Mouse (Mus musculus) heart, adult 2 months (tissue): ENCODE results near the gene Gpat3. TPM values are rescaled to one million over a fixed set of nuclear protein-coding genes. Genes with fewer than 3 reads are reported as not detected.

Experiments used
- DNase-seq, 2 experiments: peaks; one replicate each; pipeline ENCODE4 v3.0.0; 2021
- H3K27ac ChIP-seq: fragments of 200-600 bp; 2 replicates; pipeline ENCODE4 v1.8.1; 2022
- H3K27me3 ChIP-seq: fragments of 200-500 bp; 2 replicates; pipeline ENCODE4 v1.6.1; 2012; ENCODE audit warnings: mild to moderate bottlenecking, low read length, inconsistent platforms, mixed read lengths; ENCODE audit not compliant: control insufficient read depth, insufficient read depth
- H3K36me3 ChIP-seq: fragments of 200-500 bp; 2 replicates; pipeline ENCODE4 v1.6.1; 2012; ENCODE audit warnings: low read length, inconsistent platforms; ENCODE audit not compliant: control insufficient read depth, insufficient read depth
- H3K4me1 ChIP-seq: fragments of 200-500 bp; 2 replicates; pipeline ENCODE4 v1.6.1; 2011; ENCODE audit warnings: low read length; ENCODE audit not compliant: control insufficient read depth, insufficient read depth
- H3K4me3 ChIP-seq: fragments of 200-600 bp; 2 replicates; pipeline ENCODE4 v1.8.1; 2022
- H3K79me2 ChIP-seq: fragments of 200-500 bp; replicated peaks from 2 replicates; pipeline ENCODE4 v1.6.1; 2012; ENCODE audit warnings: mild to moderate bottlenecking, inconsistent platforms, low read length, moderate library complexity, mixed read lengths; ENCODE audit not compliant: control insufficient read depth, insufficient read depth
- H3K9ac ChIP-seq: fragments of 200-500 bp; 2 replicates; pipeline ENCODE4 v1.6.1; 2012; ENCODE audit warnings: low read depth, mild to moderate bottlenecking, control low read depth, inconsistent platforms, low read length, mixed read lengths
- CTCF ChIP-seq: fragments of 200-600 bp; IDR thresholded peaks from 2 replicates; pipeline ENCODE4 v1.8.1; 2022; ENCODE audit warnings: antibody characterized with exemption, mild to moderate bottlenecking, moderate library complexity
- EP300 ChIP-seq: fragments of 200-500 bp; IDR thresholded peaks from 2 replicates; pipeline ENCODE4 v1.6.1; 2011; ENCODE audit warnings: low read depth, low read length, control low read depth; ENCODE audit not compliant: insufficient read depth
- POLR2A ChIP-seq: fragments of 200-500 bp; IDR thresholded peaks from 2 replicates; pipeline ENCODE4 v1.6.1; 2011; ENCODE audit warnings: mild to moderate bottlenecking, low read depth, low read length, control low read depth; ENCODE audit not compliant: insufficient read depth
- WGBS: fragments of 180-500 bp; shearing (Covaris S2); methylation state at CpG from one replicate; pipeline ENCODE4 v1.1.7; 2018; 5-methylcytosine and 5-hydroxymethylcytosine counted together
- intact Hi-C: fragments of 180-260 bp; cut with DNase I; formaldehyde crosslinking; loops from one replicate; pipeline ENCODE4 v1.15.1; 2025
- polyA plus RNA-seq: library from polyadenylated mRNA; depleted of rRNA; stranded (reverse); fragments of >200 nt; gene quantifications from 2 replicates; pipeline ENCODE4 v1.2.3, GENCODE M21; 2012
- total RNA-seq, 2 experiments: library from RNA; stranded (reverse); gene quantifications; 2 replicates each; pipeline ENCODE4 v1.2.3; 2021

Gene Gpat3
- total and polyA plus RNA-seq, 3 experiments = 7.1 to 24.2 (median 22.1) TPM

DNA sequence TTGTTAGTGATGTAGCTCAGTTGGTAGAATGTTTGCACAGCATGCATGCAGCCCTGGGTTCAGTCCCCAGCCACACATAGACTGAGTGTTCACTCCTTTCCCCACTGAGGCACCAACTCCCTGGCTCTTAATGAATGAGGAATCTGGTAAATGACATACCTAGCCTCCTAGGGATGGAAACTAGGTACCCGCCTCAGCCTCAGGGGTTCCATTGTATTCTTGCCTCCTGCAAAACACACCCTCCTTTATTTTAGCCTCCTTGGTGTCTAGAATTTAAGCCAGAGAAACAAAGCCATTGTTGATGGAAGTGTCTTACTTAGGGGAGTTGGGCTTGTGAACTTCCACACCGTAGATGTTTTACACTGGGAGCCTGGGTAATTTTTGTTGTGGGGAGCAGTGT, 17.6 kb downstream of the Gpat3 start:
- peaks cover 11% of the 10 kb centered on the region for H3K4me1 ChIP-seq
- H3K4me3 ChIP-seq = no peak overlapping the region
- H3K27me3 ChIP-seq = no peaks in the 10 kb centered on the region
- DNase-seq = no peak
- no peaks in the 10 kb centered on the region for H3K79me2 ChIP-seq
- intact Hi-C loops = no loop called here
- WGBS = 87% methylated on average over 2 of the region's 2 CpGs
- H3K36me3 ChIP-seq = no peaks in the 10 kb centered on the region
- H3K9ac ChIP-seq = no peak overlapping the region
- TF ChIP-seq EP300 (no peak), POLR2A (no peak), CTCF (no peak)
- no peak overlapping the region for H3K27ac ChIP-seq

DNA sequence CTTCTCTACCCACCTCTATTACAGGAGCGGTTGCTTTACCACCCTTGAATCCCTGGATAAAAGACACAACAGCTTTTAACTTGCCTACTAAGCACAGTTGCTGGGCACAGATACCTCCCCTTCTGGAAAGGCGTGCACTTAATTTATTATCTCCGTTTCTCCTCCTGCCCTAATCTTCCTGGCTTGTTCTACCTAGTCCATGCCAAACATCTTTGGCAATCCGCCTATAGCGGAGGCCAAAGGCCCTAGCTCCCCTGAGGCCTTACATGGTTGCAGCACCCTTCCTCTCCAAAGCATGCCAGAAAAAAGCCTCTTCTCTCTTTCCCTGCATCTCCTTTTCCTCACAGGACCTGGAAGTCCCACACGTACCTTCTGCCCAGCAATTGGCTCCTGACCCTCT, 18.9 kb downstream of the Gpat3 start:
- H3K79me2 ChIP-seq = no peaks in the 10 kb centered on the region; the same call in 1 of the 2 replicates
- 34% methylated on average over 6 of the region's 6 CpGs for WGBS
- DNase-seq = peak; percentile 45 to 73

DNA sequence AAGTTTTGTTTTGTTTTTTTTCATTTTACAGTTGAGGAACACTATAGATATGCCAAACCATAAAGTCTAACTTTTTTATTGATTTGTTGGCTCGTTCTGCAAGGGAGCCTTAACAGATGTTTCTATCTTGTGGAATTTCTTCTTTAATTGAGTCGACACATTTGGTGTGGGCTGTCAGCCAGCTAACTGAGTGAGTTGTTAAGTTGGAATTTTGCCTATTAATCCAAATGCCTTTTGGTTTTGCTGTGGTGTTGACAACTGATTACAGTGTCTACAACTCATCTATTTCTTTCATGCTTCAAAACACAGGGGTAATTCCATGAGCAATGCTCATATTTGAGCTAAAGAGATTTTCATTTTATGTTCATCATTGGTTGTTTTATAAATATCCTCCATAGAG, 20.7 kb downstream of the Gpat3 start:
- peak in 1 of 2 experiments; percentile 20 for DNase-seq
- H3K36me3 ChIP-seq = no peaks in the 10 kb centered on the region
- intact Hi-C loops = loop anchor here (5.0 kb wide), 1 partner anchor 39 kb away; no protein-coding TSS in a partner anchor
- no peaks in the 10 kb centered on the region for H3K27me3 ChIP-seq
- no peak overlapping the region for H3K27ac ChIP-seq
- TF ChIP-seq CTCF (no peak), EP300 (no peak), POLR2A (no peak)
- no peak overlapping the region for H3K4me3 ChIP-seq
- H3K9ac ChIP-seq = no peak overlapping the region
- H3K79me2 ChIP-seq = no peaks in the 10 kb centered on the region; the same call in 1 of the 2 replicates
- 27% methylated on average over 2 of the region's 2 CpGs for WGBS
- H3K4me1 ChIP-seq = peaks cover 11% of the 10 kb centered on the region; the same call in 1 of the 2 replicates

More for the DNA sequence above, 18.9 kb downstream of the Gpat3 start:
- no peaks in the 10 kb centered on the region for H3K27me3 ChIP-seq
- H3K9ac ChIP-seq = 0 out of 2 replicates have a peak overlapping the region, but pooled peaks have one; percentile 12
- TF ChIP-seq POLR2A = no peak
- peak; percentile 41; the same call in 1 of the 2 replicates for TF ChIP-seq EP300
- no peaks in the 10 kb centered on the region for H3K36me3 ChIP-seq
- peaks cover 13% of the 10 kb centered on the region for H3K4me1 ChIP-seq
- H3K4me3 ChIP-seq = no peak overlapping the region
- peak overlapping the region; percentile 48 for H3K27ac ChIP-seq
- intact Hi-C loops = loop anchor here (2.0 kb wide), 1 partner anchor 44 kb away; no protein-coding TSS in a partner anchor

DNA sequence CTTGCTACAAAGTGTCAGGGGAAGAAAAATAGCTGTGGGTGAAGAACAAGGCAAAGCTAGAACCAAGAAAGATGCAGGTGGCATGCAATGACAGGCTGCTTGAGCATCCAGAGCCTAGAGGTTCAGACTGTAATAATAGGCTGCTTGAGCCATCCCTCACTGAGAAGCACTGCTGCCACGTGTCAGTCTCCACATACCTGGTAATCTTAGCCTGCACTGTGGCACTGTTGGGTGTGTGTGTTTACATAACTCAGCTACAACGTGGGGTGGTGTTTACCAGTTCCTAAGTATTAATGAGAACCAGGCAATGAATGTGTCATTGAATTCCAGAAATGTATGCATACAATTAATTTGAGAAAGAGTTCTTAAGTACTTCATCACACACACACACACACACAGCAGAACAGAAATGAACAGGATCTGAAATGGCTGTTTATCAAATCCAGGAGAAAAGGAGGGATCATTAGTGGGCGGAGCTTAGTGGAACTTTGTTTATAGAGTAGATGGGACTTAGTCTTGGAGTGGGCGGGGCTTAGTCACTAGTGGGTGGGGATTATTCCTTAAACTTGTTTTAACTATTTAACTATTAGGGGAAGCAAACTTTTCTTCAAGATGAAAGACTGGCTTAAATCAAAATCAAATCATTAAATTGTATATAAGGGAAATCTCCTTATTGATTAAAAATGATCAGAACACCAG, 23.8 kb downstream of the Gpat3 start:
- TF ChIP-seq CTCF = no peak
- TF ChIP-seq EP300 = no peak
- TF ChIP-seq POLR2A = no peak
- intact Hi-C loops = loop anchor here (5.0 kb wide), 1 partner anchor 42 kb away; no protein-coding TSS in a partner anchor
- H3K4me3 ChIP-seq = no peak overlapping the region
- 61% methylated on average over 4 of the region's 4 CpGs for WGBS
- no peak overlapping the region for H3K9ac ChIP-seq
- H3K27me3 ChIP-seq = no peaks in the 10 kb centered on the region
- H3K27ac ChIP-seq = no peak overlapping the region
- no peaks in the 10 kb centered on the region for H3K36me3 ChIP-seq
- DNase-seq = no peak
- H3K79me2 ChIP-seq = no peaks in the 10 kb centered on the region; the same call in none of the 2 replicates
- peaks cover 7% of the 10 kb centered on the region; the same call in 1 of the 2 replicates for H3K4me1 ChIP-seq

DNA sequence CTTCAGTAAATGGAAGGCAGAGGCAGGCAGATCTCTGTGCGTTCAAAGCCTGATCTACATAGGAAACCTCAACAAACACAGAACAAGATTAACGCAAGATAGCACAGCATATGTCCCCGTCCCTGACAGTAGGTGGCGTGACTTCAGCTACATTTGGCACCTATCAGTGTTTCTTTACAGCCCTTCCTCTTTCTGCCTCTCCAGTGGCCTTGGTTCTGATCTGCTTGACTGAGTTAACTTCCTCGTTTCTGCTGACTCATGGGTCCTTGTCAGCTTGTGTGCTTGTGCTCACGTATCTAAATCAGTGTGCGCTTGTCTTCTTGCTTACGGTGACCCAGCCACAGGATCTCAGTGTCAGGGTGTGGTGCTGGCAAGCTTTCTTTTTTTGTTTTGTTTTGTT, 26.5 kb downstream of the Gpat3 start:
- intact Hi-C loops = no loop called here
- no peaks in the 10 kb centered on the region for H3K27me3 ChIP-seq
- no peak overlapping the region for H3K9ac ChIP-seq
- no peak overlapping the region for H3K27ac ChIP-seq
- 71% methylated on average over 8 of the region's 8 CpGs for WGBS
- H3K4me3 ChIP-seq = no peak overlapping the region
- peaks cover 2% of the 10 kb centered on the region; the same call in 1 of the 2 replicates for H3K4me1 ChIP-seq
- DNase-seq = no peak
- peaks cover 1% of the 10 kb centered on the region for H3K79me2 ChIP-seq
- no peak for TF ChIP-seq CTCF
- TF ChIP-seq POLR2A = no peak
- TF ChIP-seq EP300 = no peak
- H3K36me3 ChIP-seq = no peaks in the 10 kb centered on the region

DNA sequence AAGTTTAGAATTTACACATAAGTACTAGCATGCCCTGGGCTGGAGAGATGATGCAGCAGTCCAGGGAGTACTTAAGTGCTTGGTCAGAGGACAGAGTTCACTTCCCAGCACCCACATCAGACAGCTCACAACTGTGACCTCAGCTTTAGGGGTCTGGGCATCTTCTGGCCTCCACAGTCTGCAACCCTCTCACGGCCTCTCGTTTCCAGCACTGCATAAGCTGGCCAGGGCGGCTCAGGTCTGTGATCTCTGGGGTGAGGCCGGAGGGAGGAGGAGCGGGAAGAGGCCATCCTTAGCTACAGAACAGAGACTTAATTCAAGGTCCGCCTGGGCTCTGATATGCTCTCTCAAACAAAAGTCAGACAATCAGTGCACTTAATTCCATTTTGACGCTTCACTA, 29.2 kb downstream of the Gpat3 start:
- no peak for TF ChIP-seq POLR2A
- TF ChIP-seq EP300 = no peak
- no peak for TF ChIP-seq CTCF

More for the DNA sequence above, 29.2 kb downstream of the Gpat3 start:
- Histone ChIP-seq H3K79me2 (peaks cover 1% of the 10 kb centered on the region), H3K4me1 (no peaks in the 10 kb centered on the region; the same call in 1 of the 2 replicates), H3K27me3 (no peaks in the 10 kb centered on the region), H3K36me3 (no peaks in the 10 kb centered on the region), H3K27ac (no peak overlapping the region), H3K4me3 (no peak overlapping the region), H3K9ac (no peak overlapping the region)
- intact Hi-C loops = no loop called here
- DNase-seq = no peak
- WGBS = 83% methylated on average over 7 of the region's 7 CpGs
